Mouse (Mus musculus) E14TG2a.4 (cell line): Measurements from ENCODE around the gene Magi1.

Source experiments
- H3K27me3 ChIP-seq: 2 replicates; pipeline ENCODE4 v1.6.1; 2014; ENCODE audit warnings: low read length, control low read depth; ENCODE audit not compliant: insufficient read depth
- H3K36me3 ChIP-seq: 2 replicates; pipeline ENCODE4 v1.6.1; 2014; ENCODE audit warnings: low read length, control low read depth; ENCODE audit not compliant: insufficient read depth
- H3K4me1 ChIP-seq: replicated peaks from 2 replicates; pipeline ENCODE4 v1.6.1; 2014; ENCODE audit warnings: low read depth, low read length, control low read depth
- H3K4me3 ChIP-seq: replicated peaks from 2 replicates; pipeline ENCODE4 v1.5.1; 2014; ENCODE audit warnings: mild to moderate bottlenecking, low read length
- H3K9me3 ChIP-seq: 2 replicates; pipeline ENCODE4 v1.6.1; 2014; ENCODE audit warnings: low read length, control low read depth
- CTCF ChIP-seq: conservative IDR thresholded peaks from 2 replicates; pipeline ENCODE4 v1.5.1; 2014; ENCODE audit warnings: low read length
- NANOG ChIP-seq: IDR thresholded peaks from 2 replicates; pipeline ENCODE4 v1.6.1; 2014; ENCODE audit warnings: borderline replicate concordance, low read length, mixed read lengths
- POU5F1 ChIP-seq: IDR thresholded peaks from 2 replicates; pipeline ENCODE4 v1.6.1; 2014; ENCODE audit warnings: low read length, borderline replicate concordance

Gene Magi1

DNA sequence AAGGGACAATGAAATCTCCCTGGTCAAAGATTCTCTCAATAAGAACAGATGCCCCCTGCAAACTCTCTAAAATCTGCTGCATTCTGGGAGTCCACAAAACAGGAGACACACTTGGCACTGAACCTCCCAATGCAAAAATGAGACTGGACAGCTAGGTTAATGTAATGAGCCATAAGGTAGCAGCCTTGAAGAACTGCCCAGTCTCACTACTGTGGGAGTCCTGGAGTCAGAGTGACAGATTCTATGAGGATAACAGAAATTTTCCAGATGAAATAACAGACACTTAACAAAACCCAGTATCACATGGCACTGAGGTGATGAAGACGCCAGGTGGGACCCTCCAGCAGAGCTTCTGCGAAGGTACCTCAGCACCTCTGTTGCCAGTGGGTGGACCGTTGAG, 393.7 kb downstream of the Magi1 start:
- TF ChIP-seq CTCF (no peak), NANOG (no peak), POU5F1 (no peak)
- H3K27me3 ChIP-seq, result no peaks in the 10 kb centered on the region

GRCm38 (mm10) chr6:93877337-93877736, 406.4 kb downstream of the Magi1 start:
- H3K9me3 ChIP-seq, result peaks cover 5% of the 10 kb centered on the region; the same call in 1 of the 2 replicates
- TF ChIP-seq POU5F1 (no peak), NANOG (no peak)
- no peaks in the 10 kb centered on the region for H3K36me3 ChIP-seq
- H3K27me3 ChIP-seq, result no peaks in the 10 kb centered on the region
- H3K4me1 ChIP-seq, result peaks cover 41% of the 10 kb centered on the region
- H3K4me3 ChIP-seq, result no peak overlapping the region

More for the DNA sequence above, 393.7 kb downstream of the Magi1 start:
- H3K4me3 ChIP-seq, result no peak overlapping the region
- H3K36me3 ChIP-seq, result peaks cover 14% of the 10 kb centered on the region; the same call in 1 of the 2 replicates
- H3K4me1 ChIP-seq, result peaks cover 15% of the 10 kb centered on the region
- no peaks in the 10 kb centered on the region for H3K9me3 ChIP-seq

DNA sequence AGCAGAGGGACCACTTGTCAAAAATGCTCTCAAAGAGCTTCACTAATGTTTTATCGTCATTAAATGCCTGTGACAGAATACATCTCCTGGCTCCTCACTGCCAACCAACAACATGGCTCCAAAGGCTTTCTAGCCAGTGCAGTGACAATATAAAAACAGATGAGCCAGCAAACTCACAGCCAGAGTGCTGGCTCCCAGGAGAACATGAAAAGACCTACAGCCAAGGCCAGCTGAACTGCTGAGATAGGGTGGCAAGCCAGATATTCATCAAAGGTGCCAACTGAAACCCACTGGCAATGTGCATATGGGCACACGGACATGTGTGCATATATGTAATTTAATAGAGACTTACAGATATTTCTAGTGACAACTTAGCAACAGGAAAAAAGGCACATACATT, 408.8 kb downstream of the Magi1 start:
- no peaks in the 10 kb centered on the region for H3K27me3 ChIP-seq
- no peak overlapping the region for H3K4me3 ChIP-seq
- peaks cover 5% of the 10 kb centered on the region; the same call in 1 of the 2 replicates for H3K9me3 ChIP-seq
- H3K4me1 ChIP-seq, result peaks cover 46% of the 10 kb centered on the region
- TF ChIP-seq NANOG (no peak), CTCF (no peak), POU5F1 (no peak)
- no peaks in the 10 kb centered on the region for H3K36me3 ChIP-seq

- Histone ChIP-seq H3K4me3 (peak overlapping the region; percentile 49), H3K36me3 (no peaks in the 10 kb centered on the region), H3K4me1 (peaks cover 48% of the 10 kb centered on the region), H3K27me3 (no peaks in the 10 kb centered on the region), H3K9me3 (peaks cover 3% of the 10 kb centered on the region; the same call in 1 of the 2 replicates)
- TF ChIP-seq CTCF, result no peak
- no peak for TF ChIP-seq POU5F1
- no peak for TF ChIP-seq NANOG
Measured at GRCm38 (mm10) chr6:93874376-93874775, 409.3 kb downstream of the Magi1 start.

DNA sequence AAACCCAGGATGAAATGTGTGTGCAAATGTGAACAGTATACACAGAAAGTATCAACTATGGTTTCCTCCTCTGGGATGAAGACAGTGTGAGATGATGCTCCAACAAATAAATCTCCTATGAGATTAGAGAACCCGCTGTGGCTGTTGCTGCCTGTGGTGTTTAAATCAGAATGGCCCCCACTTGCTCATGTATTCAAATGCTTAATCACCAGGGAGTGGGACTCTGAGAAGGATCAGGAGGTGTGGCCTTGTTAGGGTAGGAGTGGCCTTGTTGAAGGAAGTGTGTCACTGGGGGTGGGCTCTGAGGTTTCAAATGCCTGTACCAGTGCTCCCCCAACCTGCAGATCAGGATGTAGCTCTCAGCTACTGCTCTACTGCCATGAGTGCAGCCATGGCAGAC, 410.2 kb downstream of the Magi1 start:
- H3K9me3 ChIP-seq, result no peaks in the 10 kb centered on the region
- H3K4me1 ChIP-seq, result peaks cover 48% of the 10 kb centered on the region
- no peaks in the 10 kb centered on the region for H3K27me3 ChIP-seq
- H3K36me3 ChIP-seq, result no peaks in the 10 kb centered on the region
- TF ChIP-seq NANOG (peak; percentile 56; the same call in 1 of the 2 replicates), CTCF (no peak), POU5F1 (0 out of 2 replicates have a peak, but pooled peaks have one; percentile 30)
- peak overlapping the region; percentile 49 for H3K4me3 ChIP-seq

DNA sequence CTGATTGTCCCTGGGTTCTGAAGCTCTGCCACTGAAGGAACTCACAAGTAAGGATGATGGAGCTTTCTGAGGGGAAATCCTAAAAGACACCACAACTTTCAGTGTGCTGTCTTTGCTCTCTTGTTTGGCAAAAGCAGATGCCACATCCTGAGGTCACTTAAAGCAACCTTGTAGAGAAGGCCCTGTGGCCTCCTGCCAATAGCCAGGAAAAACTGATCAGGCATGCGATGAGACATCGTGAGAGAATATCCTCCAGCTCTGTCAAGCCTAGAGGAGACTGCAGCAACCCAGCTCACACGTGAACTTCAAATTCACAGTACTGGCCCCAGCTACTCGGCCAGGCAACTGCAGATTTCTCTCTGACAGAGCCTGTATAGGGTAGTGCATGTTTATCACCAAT, 412.2 kb downstream of the Magi1 start:
- TF ChIP-seq POU5F1, result no peak
- TF ChIP-seq NANOG, result no peak
- TF ChIP-seq CTCF, result no peak
- H3K27me3 ChIP-seq, result no peaks in the 10 kb centered on the region
- H3K9me3 ChIP-seq, result no peaks in the 10 kb centered on the region
- peaks cover 44% of the 10 kb centered on the region for H3K4me1 ChIP-seq
- H3K36me3 ChIP-seq, result no peaks in the 10 kb centered on the region
- no peak overlapping the region for H3K4me3 ChIP-seq

- Histone ChIP-seq H3K36me3 (no peaks in the 10 kb centered on the region), H3K4me1 (peaks cover 37% of the 10 kb centered on the region), H3K4me3 (no peak overlapping the region), H3K9me3 (no peaks in the 10 kb centered on the region), H3K27me3 (no peaks in the 10 kb centered on the region)
- TF ChIP-seq CTCF (no peak), NANOG (no peak), POU5F1 (no peak)
Measured at GRCm38 (mm10) chr6:93870023-93870422, 413.7 kb downstream of the Magi1 start.

- TF ChIP-seq NANOG, result no peak
- TF ChIP-seq CTCF, result no peak
- TF ChIP-seq POU5F1, result no peak
- Histone ChIP-seq H3K36me3 (peaks cover 29% of the 10 kb centered on the region), H3K9me3 (peaks cover 29% of the 10 kb centered on the region), H3K27me3 (no peaks in the 10 kb centered on the region), H3K4me1 (peaks cover 5% of the 10 kb centered on the region), H3K4me3 (no peak overlapping the region)
Measured at GRCm38 (mm10) chr6:93862263-93862662, 421.5 kb downstream of the Magi1 start.

- no peak for TF ChIP-seq NANOG
- no peak for TF ChIP-seq CTCF
- TF ChIP-seq POU5F1, result no peak
- Histone ChIP-seq H3K27me3 (no peaks in the 10 kb centered on the region), H3K9me3 (peaks cover 51% of the 10 kb centered on the region), H3K4me3 (no peak overlapping the region), H3K36me3 (peaks cover 37% of the 10 kb centered on the region), H3K4me1 (peaks cover 4% of the 10 kb centered on the region; the same call in 1 of the 2 replicates)
Measured at GRCm38 (mm10) chr6:93856783-93857182, 426.9 kb downstream of the Magi1 start.
